Mouse (Mus musculus) neural tube, embryonic 11.5 days (tissue): Measurements from ENCODE around the gene Isca2. TPM values are rescaled to one million over a fixed set of nuclear protein-coding genes. Genes with fewer than 3 reads are reported as not detected.

Experiments used
- ATAC-seq: fragments of 200-750 bp; cut with Nextera tagmentation; 2 replicates; pipeline ENCODE4 v1.8.0; 2017; ENCODE audit warnings: moderate number of reproducible peaks, mild to moderate bottlenecking, moderate TSS enrichment, moderate library complexity; ENCODE audit not compliant: insufficient read depth, low FRiP score, low TSS enrichment
- DNase-seq: peaks from one replicate; pipeline ENCODE4 v3.0.0-alpha.2; 2015; ENCODE audit warnings: low spot score
- H3K27ac ChIP-seq: fragments of 300-500 bp; sonication (generic); 2 replicates; pipeline ENCODE4 v1.5.1; 2014; ENCODE audit warnings: low read depth, mild to moderate bottlenecking, low read length
- H3K27me3 ChIP-seq: fragments of 300-500 bp; sonication (generic); 2 replicates; pipeline ENCODE4 v1.6.1; 2014; ENCODE audit warnings: mild to moderate bottlenecking, low read length, mixed read lengths; ENCODE audit not compliant: control insufficient read depth, insufficient read depth
- H3K36me3 ChIP-seq: fragments of 300-500 bp; sonication (generic); 2 replicates; pipeline ENCODE4 v1.6.1; 2014; ENCODE audit warnings: mild to moderate bottlenecking, low read length, moderate library complexity, mixed read lengths; ENCODE audit not compliant: control insufficient read depth, insufficient read depth
- H3K4me1 ChIP-seq: fragments of 300-500 bp; sonication (generic); 2 replicates; pipeline ENCODE4 v1.6.1; 2014; ENCODE audit warnings: low read length, mixed read lengths; ENCODE audit not compliant: control insufficient read depth, insufficient read depth
- H3K4me2 ChIP-seq: fragments of 300-500 bp; sonication (generic); 2 replicates; pipeline ENCODE4 v1.6.1; 2014; ENCODE audit warnings: low read depth, mild to moderate bottlenecking, moderate library complexity
- H3K4me3 ChIP-seq: fragments of 300-500 bp; sonication (generic); 2 replicates; pipeline ENCODE4 v1.5.1; 2014; ENCODE audit warnings: low read depth, low read length
- H3K9ac ChIP-seq: fragments of 300-500 bp; sonication (generic); 2 replicates; pipeline ENCODE4 v1.6.1; 2014; ENCODE audit warnings: mild to moderate bottlenecking, low read length
- H3K9me3 ChIP-seq: fragments of 300-500 bp; sonication (generic); 2 replicates; pipeline ENCODE4 v1.6.1; 2016; ENCODE audit warnings: low read length; ENCODE audit not compliant: control insufficient read depth
- WGBS: fragments of 180-500 bp; shearing (Covaris S2); extraction: QIAGEN DNeasy Blood & Tissue Kit; methylation state at CpG from one replicate; pipeline ENCODE4 v1.1.7; 2014; 5-methylcytosine and 5-hydroxymethylcytosine counted together
- polyA plus RNA-seq: library from polyadenylated mRNA; unstranded; fragments of >200 nt; fragmentation: Nextera tagmentation; extraction: Ambion mirVana; gene quantifications from 2 replicates; pipeline ENCODE4 v1.2.1, GENCODE M21; 2014

The Isca2 gene
- polyA plus RNA-seq, 1 experiment from 2014 or later = 156 TPM

- H3K27ac ChIP-seq = no peak overlapping the region
- H3K9me3 ChIP-seq = no peaks in the 10 kb centered on the region
- H3K36me3 ChIP-seq = no peaks in the 10 kb centered on the region
- ATAC-seq (peak; percentile 73), DNase-seq (peak; percentile 90)
- no peak overlapping the region for H3K4me3 ChIP-seq
- H3K4me1 ChIP-seq = no peaks in the 10 kb centered on the region
- H3K27me3 ChIP-seq = no peaks in the 10 kb centered on the region
- no peak overlapping the region for H3K4me2 ChIP-seq
- no peak overlapping the region for H3K9ac ChIP-seq
- WGBS = 34% methylated on average over 25 of the region's 25 CpGs
Measured at GRCm38 (mm10) chr12:84784604-84785381, 11.7 kb downstream of the Isca2 start.

- Histone ChIP-seq H3K4me1 (no peaks in the 10 kb centered on the region), H3K9me3 (no peaks in the 10 kb centered on the region), H3K9ac (no peak overlapping the region), H3K36me3 (no peaks in the 10 kb centered on the region), H3K27ac (no peak overlapping the region), H3K27me3 (no peaks in the 10 kb centered on the region), H3K4me2 (no peak overlapping the region), H3K4me3 (no peak overlapping the region)
- no peak for ATAC-seq
- WGBS = 90% methylated on average over 5 of the region's 5 CpGs
- DNase-seq = no peak
Measured at GRCm38 (mm10) chr12:84786091-84786490, 13.0 kb downstream of the Isca2 start.

GRCm38 (mm10) chr12:84790853-84791252 lies 17.8 kb downstream of the Isca2 start:
- Histone ChIP-seq H3K4me3 (no peak overlapping the region), H3K4me1 (no peaks in the 10 kb centered on the region), H3K27ac (no peak overlapping the region), H3K9me3 (no peaks in the 10 kb centered on the region), H3K27me3 (no peaks in the 10 kb centered on the region), H3K36me3 (no peaks in the 10 kb centered on the region), H3K9ac (no peak overlapping the region), H3K4me2 (no peak overlapping the region)
- no peak for ATAC-seq
- DNase-seq = no peak
- 56% methylated on average over 10 of the region's 10 CpGs for WGBS

DNA sequence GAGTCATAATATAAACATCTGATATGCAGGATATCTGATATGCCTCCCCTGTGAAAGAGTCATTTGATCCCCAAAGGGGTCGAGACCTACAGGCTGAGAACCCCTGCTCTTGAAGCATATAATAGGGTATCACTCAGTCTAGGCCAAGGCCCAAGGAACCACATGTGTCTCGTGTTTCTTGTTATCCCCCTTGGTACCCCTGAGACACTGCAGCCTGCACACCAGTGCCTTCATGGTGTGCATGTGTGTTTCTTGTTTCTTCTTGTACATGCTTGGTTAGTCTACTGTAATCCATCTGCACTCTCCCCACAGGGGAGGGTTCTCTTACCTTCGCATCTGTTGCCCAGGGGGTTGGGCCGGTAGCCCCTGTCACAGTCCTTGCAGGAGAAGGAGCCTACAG lies 19.6 kb downstream of the Isca2 start:
- Histone ChIP-seq H3K4me3 (no peak overlapping the region), H3K4me1 (no peaks in the 10 kb centered on the region), H3K27ac (no peak overlapping the region), H3K4me2 (no peak overlapping the region), H3K27me3 (no peaks in the 10 kb centered on the region), H3K36me3 (no peaks in the 10 kb centered on the region), H3K9me3 (no peaks in the 10 kb centered on the region), H3K9ac (no peak overlapping the region)
- no peak for ATAC-seq
- 80% methylated on average over 4 of the region's 4 CpGs for WGBS
- no peak for DNase-seq

DNA sequence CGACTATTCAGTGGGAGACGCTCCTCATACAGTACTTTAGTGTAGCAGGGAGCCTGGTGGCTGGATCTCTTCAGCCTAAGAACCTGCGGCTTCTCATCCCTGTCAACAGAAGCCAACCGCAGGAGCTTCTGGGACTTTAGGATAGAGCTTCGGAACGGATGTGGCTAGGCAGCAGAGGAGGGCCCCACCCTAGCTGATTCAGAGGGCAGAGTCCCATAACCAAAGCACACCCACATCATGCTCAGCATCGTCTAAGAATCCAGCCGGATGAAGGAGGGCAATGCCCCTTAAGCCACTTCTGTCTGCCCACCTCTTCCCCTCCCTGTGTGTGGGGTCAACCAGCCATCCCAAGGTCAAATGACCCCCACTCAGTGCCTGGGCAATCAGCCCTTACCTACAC lies 21.6 kb downstream of the Isca2 start:
- WGBS = 90% methylated on average over 8 of the region's 8 CpGs
- no peaks in the 10 kb centered on the region for H3K4me1 ChIP-seq
- H3K27me3 ChIP-seq = no peaks in the 10 kb centered on the region
- no peak overlapping the region for H3K9ac ChIP-seq
- no peak overlapping the region for H3K4me2 ChIP-seq
- no peaks in the 10 kb centered on the region for H3K9me3 ChIP-seq
- DNase-seq (no peak), ATAC-seq (no peak)
- H3K4me3 ChIP-seq = no peak overlapping the region
- no peak overlapping the region for H3K27ac ChIP-seq
- no peaks in the 10 kb centered on the region for H3K36me3 ChIP-seq

DNA sequence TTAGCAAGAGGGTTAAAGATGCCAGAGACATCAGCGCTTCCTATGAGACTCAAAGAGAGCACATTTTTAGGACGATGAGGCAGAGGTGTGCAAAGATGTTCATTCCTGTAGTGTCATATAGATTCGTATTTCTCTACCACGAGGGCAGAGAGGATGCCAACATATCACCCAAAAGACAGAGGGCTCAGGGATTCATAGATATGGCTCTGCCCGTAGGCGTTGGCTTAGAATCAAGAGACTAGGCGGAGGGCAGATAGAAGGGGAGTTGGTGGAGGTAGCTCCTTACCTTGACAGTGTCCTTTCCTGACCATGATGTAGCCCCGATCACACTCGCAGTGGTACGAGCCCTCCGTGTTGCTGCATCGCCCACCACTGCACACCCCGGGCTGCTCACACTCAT lies 26.0 kb downstream of the Isca2 start:
- Histone ChIP-seq H3K4me1 (no peaks in the 10 kb centered on the region), H3K27ac (no peak overlapping the region), H3K27me3 (no peaks in the 10 kb centered on the region), H3K4me2 (no peak overlapping the region), H3K4me3 (no peak overlapping the region), H3K9ac (no peak overlapping the region), H3K36me3 (no peaks in the 10 kb centered on the region), H3K9me3 (no peaks in the 10 kb centered on the region)
- 93% methylated on average over 13 of the region's 13 CpGs for WGBS
- DNase-seq (no peak), ATAC-seq (no peak)

DNA sequence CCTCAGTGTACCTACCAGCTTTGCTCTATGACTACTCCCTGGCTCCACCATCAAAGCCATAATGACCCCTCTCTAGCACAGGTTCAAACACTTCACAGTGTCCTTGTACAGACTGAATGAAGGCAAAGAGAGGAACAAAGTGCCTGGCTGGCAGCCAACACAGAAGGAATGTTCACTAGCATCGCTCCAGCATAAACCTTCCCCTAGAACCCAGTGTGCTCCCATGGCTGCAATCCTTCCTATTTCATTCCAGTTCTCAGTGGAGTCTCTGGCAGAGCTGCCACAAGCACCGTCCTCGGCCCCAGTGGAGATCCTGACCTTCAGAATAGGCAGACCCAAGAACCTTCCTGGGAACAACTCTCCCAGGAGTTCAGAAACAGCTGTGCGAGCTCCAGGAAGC lies 27.4 kb downstream of the Isca2 start:
- Histone ChIP-seq H3K4me2 (no peak overlapping the region), H3K9me3 (no peaks in the 10 kb centered on the region), H3K27me3 (no peaks in the 10 kb centered on the region), H3K27ac (no peak overlapping the region), H3K4me1 (no peaks in the 10 kb centered on the region), H3K4me3 (no peak overlapping the region), H3K36me3 (no peaks in the 10 kb centered on the region), H3K9ac (no peak overlapping the region)
- 83% methylated on average over 4 of the region's 4 CpGs for WGBS
- ATAC-seq (no peak), DNase-seq (no peak)

DNA sequence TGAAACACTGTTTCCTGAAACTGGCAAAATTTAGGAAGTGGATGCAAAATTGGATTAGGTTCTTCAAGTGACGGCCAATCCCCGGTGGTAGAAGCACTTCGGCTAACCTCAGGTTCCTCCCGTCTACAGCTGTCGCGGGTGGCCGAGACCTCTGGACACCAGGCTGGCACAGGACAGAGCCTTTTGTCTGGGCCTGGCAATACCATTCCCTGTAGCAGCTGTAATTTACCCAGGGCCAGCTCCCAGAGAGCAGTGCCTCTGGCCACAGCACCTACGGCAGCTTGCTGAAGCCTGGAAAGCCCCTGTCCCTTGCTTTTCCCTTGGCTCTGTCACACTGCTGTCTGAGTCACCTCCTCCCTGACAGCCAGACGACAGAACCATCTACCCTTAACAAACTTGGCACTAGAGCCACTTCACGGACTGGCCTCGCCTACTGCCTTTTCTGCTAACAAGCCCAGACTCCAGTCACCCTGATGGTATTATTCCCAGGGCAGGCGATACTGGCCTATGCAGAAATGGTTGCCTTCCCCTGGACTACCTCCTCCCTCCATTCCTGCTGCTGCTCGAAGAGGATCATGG lies 28.6 kb downstream of the Isca2 start:
- Histone ChIP-seq H3K27me3 (no peaks in the 10 kb centered on the region), H3K9me3 (no peaks in the 10 kb centered on the region), H3K4me3 (no peak overlapping the region), H3K4me1 (no peaks in the 10 kb centered on the region), H3K9ac (no peak overlapping the region), H3K27ac (no peak overlapping the region), H3K4me2 (no peak overlapping the region), H3K36me3 (no peaks in the 10 kb centered on the region)
- 85% methylated on average over 13 of the region's 13 CpGs for WGBS
- DNase-seq = no peak
- ATAC-seq = no peak

DNA sequence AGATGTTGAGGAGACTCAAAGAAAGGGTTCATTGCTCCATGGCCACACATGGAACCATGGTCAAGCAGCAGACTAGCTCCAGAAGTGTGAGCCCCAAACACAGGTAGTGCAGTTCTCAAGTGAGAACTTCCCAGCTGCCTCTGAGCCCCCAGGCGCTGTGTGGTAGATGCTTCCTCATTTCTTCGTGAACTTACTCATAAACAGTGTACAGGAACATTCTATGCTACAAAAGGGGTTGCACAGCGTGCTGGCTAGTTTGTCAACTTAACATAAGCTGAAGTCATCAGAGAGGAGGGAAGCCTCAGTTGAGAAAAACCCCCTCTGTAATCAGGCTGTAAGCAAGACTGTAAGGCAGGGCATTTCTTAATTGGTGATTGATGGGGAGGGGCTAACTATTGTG lies 29.6 kb downstream of the Isca2 start:
- DNase-seq (no peak), ATAC-seq (no peak)
- H3K36me3 ChIP-seq = no peaks in the 10 kb centered on the region
- H3K9me3 ChIP-seq = no peaks in the 10 kb centered on the region
- H3K27me3 ChIP-seq = no peaks in the 10 kb centered on the region
- WGBS = 91% methylated on average over 3 of the region's 3 CpGs
- H3K4me3 ChIP-seq = no peak overlapping the region
- no peak overlapping the region for H3K9ac ChIP-seq
- H3K4me2 ChIP-seq = no peak overlapping the region
- H3K27ac ChIP-seq = no peak overlapping the region
- H3K4me1 ChIP-seq = no peaks in the 10 kb centered on the region
